Mouse (Mus musculus): Measurements from ENCODE around the gene Lrch1.

Gene Lrch1

DNA sequence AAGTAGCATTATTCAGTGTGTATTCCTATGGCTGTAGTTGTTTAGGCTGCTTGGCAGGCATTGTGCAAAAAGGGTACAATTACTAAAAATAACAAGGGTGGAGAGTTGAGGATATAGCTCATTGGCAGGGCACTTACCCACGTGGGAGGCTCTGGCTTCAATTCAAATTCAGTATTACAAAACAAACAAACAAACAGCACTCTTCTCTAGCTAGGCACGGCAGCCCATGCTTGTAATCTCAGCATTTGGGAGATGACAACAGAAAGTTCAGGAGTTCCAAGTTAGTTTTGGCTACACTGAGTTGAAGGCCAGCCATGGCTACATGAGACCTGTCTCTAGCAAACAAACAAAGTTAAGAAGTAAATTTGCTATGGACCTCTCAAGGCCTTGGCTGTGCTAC, 9.0 kb upstream of the Lrch1 start:
- Histone ChIP-seq H3K4me1 (replicated peaks; ENCODE audit: low read depth, low read length) (peaks cover 6% of the 10 kb centered on the region), H3K36me3 (ENCODE audit: insufficient read depth, low read length) (no peaks in the 10 kb centered on the region), H3K27me3 (ENCODE audit: insufficient read depth, low read length) (peaks cover 9% of the 10 kb centered on the region), H3K9me3 (ENCODE audit: low read length) (no peaks in the 10 kb centered on the region), H3K4me3 (replicated peaks; ENCODE audit: low read length) (no peak overlapping the region)
- TF ChIP-seq CTCF (conservative IDR thresholded peaks at IDR 0.05; ENCODE audit: low read length) (no peak), NANOG (IDR thresholded peaks at IDR 0.05; ENCODE audit: borderline replicate concordance, low read length) (no peak), POU5F1 (IDR thresholded peaks at IDR 0.05; ENCODE audit: borderline replicate concordance, low read length) (no peak)

DNA sequence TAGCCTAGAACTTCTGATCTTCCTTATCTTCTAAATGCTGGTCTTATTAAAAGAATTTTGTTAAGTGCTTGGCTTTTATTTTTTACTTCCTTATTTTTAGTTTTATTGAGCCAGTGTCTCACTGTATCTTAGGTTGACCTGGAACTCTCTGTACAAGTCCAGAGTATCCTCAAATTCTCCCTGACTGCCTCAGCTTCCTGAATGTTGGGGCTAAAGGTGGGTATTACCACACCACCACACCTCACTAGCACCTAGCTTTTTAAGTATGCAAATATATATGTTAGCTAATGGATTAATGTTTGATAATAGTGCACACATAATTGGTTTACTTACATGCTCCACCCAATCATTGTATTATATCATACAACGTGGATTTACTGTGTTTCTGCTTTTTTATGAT, 8.6 kb upstream of the Lrch1 start:
- TF ChIP-seq CTCF (conservative IDR thresholded peaks at IDR 0.05; ENCODE audit: low read length) (no peak), NANOG (IDR thresholded peaks at IDR 0.05; ENCODE audit: borderline replicate concordance, low read length) (no peak), POU5F1 (IDR thresholded peaks at IDR 0.05; ENCODE audit: borderline replicate concordance, low read length) (no peak)
- Histone ChIP-seq H3K4me3 (replicated peaks; ENCODE audit: low read length) (no peak overlapping the region), H3K9me3 (ENCODE audit: low read length) (no peaks in the 10 kb centered on the region), H3K27me3 (ENCODE audit: insufficient read depth, low read length) (peaks cover 9% of the 10 kb centered on the region), H3K4me1 (replicated peaks; ENCODE audit: low read depth, low read length) (peaks cover 6% of the 10 kb centered on the region), H3K36me3 (ENCODE audit: insufficient read depth, low read length) (no peaks in the 10 kb centered on the region)

GRCm38 (mm10) chr14:74948426-74949240, 957 bp upstream of the Lrch1 start:
- H3K4me3 ChIP-seq (replicated peaks; ENCODE audit: low read length) = peak overlapping the region; percentile 93; the same call in 1 of the 2 replicates
- H3K4me1 ChIP-seq (replicated peaks; ENCODE audit: low read depth, low read length) = peaks cover 21% of the 10 kb centered on the region
- TF ChIP-seq POU5F1 (IDR thresholded peaks at IDR 0.05; ENCODE audit: borderline replicate concordance, low read length) = no peak
- no peak for TF ChIP-seq NANOG (IDR thresholded peaks at IDR 0.05; ENCODE audit: borderline replicate concordance, low read length)
- TF ChIP-seq CTCF (conservative IDR thresholded peaks at IDR 0.05; ENCODE audit: low read length) = peak; percentile 69
- H3K9me3 ChIP-seq (ENCODE audit: low read length) = no peaks in the 10 kb centered on the region
- H3K36me3 ChIP-seq (ENCODE audit: insufficient read depth, low read length) = no peaks in the 10 kb centered on the region
- peaks cover 7% of the 10 kb centered on the region for H3K27me3 ChIP-seq (ENCODE audit: insufficient read depth, low read length)

DNA sequence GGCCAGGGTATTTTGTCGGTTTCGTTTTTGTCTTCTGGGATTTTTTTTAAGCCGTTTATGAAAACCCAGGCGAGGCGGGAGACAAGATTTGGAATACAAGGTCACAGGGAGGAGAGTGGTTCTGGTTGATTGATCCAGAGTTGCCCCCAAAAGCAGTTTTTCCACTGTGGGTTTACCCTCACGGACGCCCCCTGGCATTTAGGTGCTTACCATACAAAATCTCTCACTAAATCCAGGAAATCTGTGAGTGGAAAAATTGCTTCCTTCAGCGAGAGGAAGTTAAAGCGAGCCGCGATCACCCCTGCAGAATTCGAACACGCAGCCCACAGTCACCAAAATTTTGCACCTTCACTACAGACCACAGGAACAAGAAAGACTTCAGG, 329 bp upstream of the Lrch1 start:
- H3K4me3 ChIP-seq (replicated peaks; ENCODE audit: low read length) = peak overlapping the region; percentile 93
- peaks cover 22% of the 10 kb centered on the region for H3K4me1 ChIP-seq (replicated peaks; ENCODE audit: low read depth, low read length)
- no peaks in the 10 kb centered on the region for H3K36me3 ChIP-seq (ENCODE audit: insufficient read depth, low read length)
- H3K9me3 ChIP-seq (ENCODE audit: low read length) = no peaks in the 10 kb centered on the region
- TF ChIP-seq CTCF (conservative IDR thresholded peaks at IDR 0.05; ENCODE audit: low read length) (no peak), POU5F1 (IDR thresholded peaks at IDR 0.05; ENCODE audit: borderline replicate concordance, low read length) (no peak), NANOG (IDR thresholded peaks at IDR 0.05; ENCODE audit: borderline replicate concordance, low read length) (no peak)
- H3K27me3 ChIP-seq (ENCODE audit: insufficient read depth, low read length) = 0 out of 2 replicates have a peak, but pooled peaks cover 2% of the 10 kb centered on the region

GRCm38 (mm10) chr14:74946751-74947375, 813 bp downstream of the Lrch1 start:
- H3K9me3 ChIP-seq (ENCODE audit: low read length) = no peaks in the 10 kb centered on the region
- H3K4me1 ChIP-seq (replicated peaks; ENCODE audit: low read depth, low read length) = peaks cover 32% of the 10 kb centered on the region
- H3K36me3 ChIP-seq (ENCODE audit: insufficient read depth, low read length) = 0 out of 2 replicates have a peak, but pooled peaks cover 6% of the 10 kb centered on the region
- no peaks in the 10 kb centered on the region for H3K27me3 ChIP-seq (ENCODE audit: insufficient read depth, low read length)
- TF ChIP-seq NANOG (IDR thresholded peaks at IDR 0.05; ENCODE audit: borderline replicate concordance, low read length) (no peak), POU5F1 (IDR thresholded peaks at IDR 0.05; ENCODE audit: borderline replicate concordance, low read length) (no peak), CTCF (conservative IDR thresholded peaks at IDR 0.05; ENCODE audit: low read length) (no peak)
- H3K4me3 ChIP-seq (replicated peaks; ENCODE audit: low read length) = peak overlapping the region; percentile 93

DNA sequence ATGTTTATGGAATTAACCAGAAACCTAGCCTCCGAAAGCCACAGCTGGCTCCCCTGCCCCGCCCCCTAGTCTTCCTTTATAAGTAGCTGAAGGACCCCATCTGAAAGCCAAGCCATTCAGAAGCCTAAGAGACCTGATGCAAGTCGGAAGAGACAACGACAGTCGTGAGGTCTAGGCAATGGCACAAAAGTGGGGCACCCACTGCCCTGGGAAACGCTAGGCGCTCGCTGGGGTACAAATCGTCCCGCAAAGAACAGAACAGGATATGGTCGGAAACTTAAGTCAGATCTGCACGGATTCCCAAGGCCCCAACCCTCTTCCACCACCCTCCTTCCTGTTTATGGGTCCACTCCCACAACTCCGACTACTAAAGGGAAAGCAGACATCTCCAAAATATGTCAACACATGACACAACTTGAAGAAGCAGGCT, 1.3 kb downstream of the Lrch1 start:
- Histone ChIP-seq H3K27me3 (ENCODE audit: insufficient read depth, low read length) (no peaks in the 10 kb centered on the region), H3K4me1 (replicated peaks; ENCODE audit: low read depth, low read length) (peaks cover 37% of the 10 kb centered on the region), H3K4me3 (replicated peaks; ENCODE audit: low read length) (peak overlapping the region; percentile 93), H3K9me3 (ENCODE audit: low read length) (no peaks in the 10 kb centered on the region), H3K36me3 (ENCODE audit: insufficient read depth, low read length) (0 out of 2 replicates have a peak, but pooled peaks cover 6% of the 10 kb centered on the region)
- no peak for TF ChIP-seq CTCF (conservative IDR thresholded peaks at IDR 0.05; ENCODE audit: low read length)
- TF ChIP-seq POU5F1 (IDR thresholded peaks at IDR 0.05; ENCODE audit: borderline replicate concordance, low read length) = no peak
- TF ChIP-seq NANOG (IDR thresholded peaks at IDR 0.05; ENCODE audit: borderline replicate concordance, low read length) = no peak

- TF ChIP-seq NANOG (IDR thresholded peaks at IDR 0.05; ENCODE audit: borderline replicate concordance, low read length) (no peak), POU5F1 (IDR thresholded peaks at IDR 0.05; ENCODE audit: borderline replicate concordance, low read length) (no peak), CTCF (conservative IDR thresholded peaks at IDR 0.05; ENCODE audit: low read length) (no peak)
Observed at GRCm38 (mm10) chr14:74945266-74946215, 2.1 kb downstream of the Lrch1 start.

More at GRCm38 (mm10) chr14:74945266-74946215, 2.1 kb downstream of the Lrch1 start:
- Histone ChIP-seq H3K27me3 (ENCODE audit: insufficient read depth, low read length) (no peaks in the 10 kb centered on the region), H3K36me3 (ENCODE audit: insufficient read depth, low read length) (0 out of 2 replicates have a peak, but pooled peaks cover 6% of the 10 kb centered on the region), H3K9me3 (ENCODE audit: low read length) (no peaks in the 10 kb centered on the region), H3K4me1 (replicated peaks; ENCODE audit: low read depth, low read length) (peaks cover 45% of the 10 kb centered on the region), H3K4me3 (replicated peaks; ENCODE audit: low read length) (peak overlapping the region; percentile 93; the same call in 1 of the 2 replicates)

All from E14TG2a.4 (cell line).